ENCODE assay signal across 19 mouse cellular contexts in genomic region chr13:17783643-17784042, GRCm38 (mm10). TPM values are rescaled to one million over a fixed set of nuclear protein-coding genes. Genes with fewer than 3 reads are reported as not detected.
DNase-seq lines count a peak whose midpoint lies in the region; TF ChIP-seq lines count a peak whose summit lies in the region.
"Had no signal": no experiment of that assay in that cellular context is flagged by ENCODE, and none has a peak within 500 bp of the region (broad histone marks: within the 10 kb centered on the region; RNA-seq: fewer than 3 reads in every experiment).

No protein-coding gene starts in this region.

- DNase-seq in kidney, adult 2 months = peak; percentile 30
- DNase-seq in kidney, adult 11 months = no peak
- peak; percentile 12 for DNase-seq in lung, postnatal 25 days (ENCODE audit: low spot score)
- DNase-seq in lung, adult 2 months = no peak
- peak; percentile 7 for DNase-seq in ovary, postnatal 36 days (ENCODE audit: low spot score)
- DNase-seq in ovary, postnatal 10 days (ENCODE audit: low spot score) = no peak
- DNase-seq in skeletal muscle tissue, adult 2 months (ENCODE audit: low read depth, low spot score) = peak; percentile 3
- DNase-seq in cerebellum, postnatal 25 days = no peak
- DNase-seq: adrenal gland, postnatal 14 days; cerebellum, adult 8-10 months; cerebellum, postnatal 14 days; gastrocnemius, postnatal 10 days; heart, adult 2 months had no signal

- TF ChIP-seq CTCF in kidney, adult 2 months (conservative IDR thresholded peaks at IDR 0.05; ENCODE audit: insufficient read depth, insufficient read length, low read depth, low read length) = no peak
- TF ChIP-seq CTCF in lung, adult 2 months (IDR thresholded peaks at IDR 0.05; ENCODE audit: insufficient read depth, low read length) = no peak

- WGBS in kidney, adult 2 months = 81% methylated on average over 5 of the region's 5 CpGs
- 60% methylated on average over 5 of the region's 5 CpGs for WGBS in lung, adult 2 months

- no peaks in the 10 kb centered on the region for H3K4me1 ChIP-seq in kidney, adult 2 months (ENCODE audit: control insufficient read depth, insufficient read depth, low read length)
- H3K4me1 ChIP-seq in lung, adult 2 months (ENCODE audit: control insufficient read depth, insufficient read depth, low read length) = peaks cover 8% of the 10 kb centered on the region
- H3K4me1 ChIP-seq: embryonic facial prominence, embryonic 12.5 days; forebrain, embryonic 15.5 days; heart, embryonic 12.5 days; hindbrain, embryonic 10.5 days had no signal

- no peak for TF ChIP-seq POLR2A in kidney, adult 2 months (IDR thresholded peaks at IDR 0.05; ENCODE audit: low read depth, low read length)
- TF ChIP-seq POLR2A in lung, adult 2 months (IDR thresholded peaks at IDR 0.05; ENCODE audit: borderline replicate concordance, extremely low read depth, low read depth, low read length) = no peak

- no peak overlapping the region for H3K27ac ChIP-seq in kidney, adult 2 months (ENCODE audit: insufficient read depth, low read depth, low read length)
- H3K27ac ChIP-seq: embryonic facial prominence, embryonic 12.5 days; forebrain, embryonic 15.5 days; heart, adult 2 months; hindbrain, embryonic 10.5 days; hindbrain, embryonic 15.5 days had no signal

- H3K4me3 ChIP-seq in kidney, adult 2 months (ENCODE audit: insufficient read depth, low read depth, low read length) = no peak overlapping the region
- H3K4me3 ChIP-seq in lung, adult 2 months (replicated peaks; ENCODE audit: extremely low read depth, low read depth, low read length) = no peak overlapping the region
- H3K4me3 ChIP-seq: embryonic facial prominence, embryonic 12.5 days; forebrain, embryonic 15.5 days; heart, adult 2 months; heart, embryonic 12.5 days; hindbrain, embryonic 10.5 days; hindbrain, embryonic 15.5 days had no signal

- no peaks in the 10 kb centered on the region for H3K27me3 ChIP-seq in kidney, adult 2 months (replicated peaks; ENCODE audit: control insufficient read depth, insufficient read depth, low read length)
- H3K27me3 ChIP-seq: CH12.LX; embryonic facial prominence, embryonic 12.5 days; forebrain, embryonic 15.5 days; heart, embryonic 12.5 days; hindbrain, embryonic 15.5 days had no signal

- no peaks in the 10 kb centered on the region for H3K36me3 ChIP-seq in kidney, adult 2 months (ENCODE audit: control insufficient read depth, insufficient read depth, low read length)
- H3K36me3 ChIP-seq: forebrain, embryonic 15.5 days; heart, embryonic 12.5 days; hindbrain, embryonic 15.5 days had no signal

RNA-seq across cellular contexts. Expression of gene Cdk13, which starts 21.3 kb away (rescaled TPM):
- polyA plus RNA-seq in kidney, adult 2 months (2012; rRNA removed) = 18.7 and 23.3 TPM in 2 replicates
- polyA plus RNA-seq in lung, adult 2 months (2012; rRNA removed) = 37.2 and 47.3 TPM in 2 replicates

Comparison
In these comparisons a context has a peak if more than half of its experiments do, and no peak if none do; other contexts are left out.
1. DNase-seq: peak in kidney, adult 2 months (single experiment), lung, postnatal 25 days (single experiment), ovary, postnatal 36 days (single experiment) and skeletal muscle tissue, adult 2 months (single experiment); none in kidney, adult 11 months (single experiment), lung, adult 2 months (single experiment), ovary, postnatal 10 days (single experiment) and cerebellum, postnatal 25 days (0 of 2).